Mouse (Mus musculus): ENCODE measurements at regions not wholly inside any gene's neighbourhood (a gene's known extent, or its start where the extent isn't known, plus 50 kb on each side); places are given as distances from the start of the nearest gene placed in this dataset.

DNA sequence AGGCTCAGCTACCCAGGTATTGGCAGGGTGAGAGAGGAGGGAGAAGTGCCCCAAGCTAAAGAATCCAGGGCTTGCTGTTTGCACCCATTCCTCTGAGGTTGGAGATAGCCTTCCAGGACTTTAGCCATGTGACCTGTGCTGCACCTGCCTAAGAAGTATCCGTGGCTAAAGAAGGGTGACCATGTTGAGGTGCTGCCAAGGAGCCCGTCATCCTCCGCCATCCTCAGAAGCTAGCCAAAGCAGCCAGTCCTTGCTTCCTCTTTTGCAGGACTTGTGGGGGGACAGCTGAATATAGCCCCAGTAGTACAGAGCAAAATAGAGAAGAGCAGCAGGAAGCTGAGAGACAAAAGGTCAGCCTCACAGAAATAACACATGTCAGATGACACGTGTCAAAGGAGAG lies 173.7 kb downstream of the Tpbg start:
- Histone ChIP-seq H3K36me3 (ENCODE audit: control insufficient read depth, insufficient read depth) (no peaks in the 10 kb centered on the region), H3K27me3 (ENCODE audit: control insufficient read depth, insufficient read depth, insufficient read length) (no peaks in the 10 kb centered on the region), H3K4me3 (ENCODE audit: insufficient read depth, poor library complexity, severe bottlenecking) (no peak overlapping the region), H3K79me2 (ENCODE audit: control insufficient read depth, insufficient read depth) (no peaks in the 10 kb centered on the region), H3K79me3 (ENCODE audit: low read depth) (no peaks in the 10 kb centered on the region), H3ac (ENCODE audit: control insufficient read depth, insufficient read length, low read depth) (no peak overlapping the region)
- TF ChIP-seq FOSL1 (IDR thresholded peaks at IDR 0.05; ENCODE audit: insufficient read depth, low read length, poor library complexity, severe bottlenecking) (no peak), CEBPB (IDR thresholded peaks at IDR 0.05; ENCODE audit: low read depth) (no peak), MAX (IDR thresholded peaks at IDR 0.05) (no peak), MYOD1 (IDR thresholded peaks at IDR 0.05; ENCODE audit: control insufficient read depth, insufficient read length, low read depth) (no peak), MYOG (IDR thresholded peaks at IDR 0.05; ENCODE audit: control insufficient read depth, extremely low read depth, insufficient read length) (no peak), CTCF (IDR thresholded peaks at IDR 0.05; ENCODE audit: control insufficient read depth, insufficient read depth, insufficient read length) (no peak), USF1 (IDR thresholded peaks at IDR 0.05; ENCODE audit: low read depth) (no peak)

DNA sequence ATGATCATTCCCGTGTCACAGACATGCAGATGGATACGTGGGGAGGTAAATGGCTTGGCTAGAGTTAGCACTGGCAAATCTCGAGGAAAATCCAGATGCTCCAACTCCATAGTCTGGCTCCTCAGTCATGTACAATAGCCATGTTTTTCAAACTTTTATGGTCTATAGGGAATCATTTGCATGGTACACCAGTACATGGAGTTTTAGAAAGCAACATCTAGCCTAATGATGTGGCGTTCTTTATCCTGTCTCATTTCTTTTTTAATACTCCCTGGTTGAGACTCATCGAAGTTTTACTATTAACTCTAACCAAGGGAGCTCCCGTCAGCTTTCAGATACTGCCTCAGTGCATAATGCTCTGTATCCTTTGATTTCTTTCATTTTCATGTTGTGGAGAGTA lies 178.0 kb downstream of the Tpbg start:
- Histone ChIP-seq H3ac (ENCODE audit: control insufficient read depth, insufficient read length, low read depth) (no peak overlapping the region), H3K4me3 (ENCODE audit: insufficient read depth, poor library complexity, severe bottlenecking) (no peak overlapping the region), H3K79me3 (ENCODE audit: low read depth) (no peaks in the 10 kb centered on the region), H3K36me3 (ENCODE audit: control insufficient read depth, insufficient read depth) (no peaks in the 10 kb centered on the region), H3K79me2 (ENCODE audit: control insufficient read depth, insufficient read depth) (no peaks in the 10 kb centered on the region), H3K27me3 (ENCODE audit: control insufficient read depth, insufficient read depth, insufficient read length) (no peaks in the 10 kb centered on the region)
- TF ChIP-seq CEBPB (IDR thresholded peaks at IDR 0.05; ENCODE audit: low read depth) (no peak), FOSL1 (IDR thresholded peaks at IDR 0.05; ENCODE audit: insufficient read depth, low read length, poor library complexity, severe bottlenecking) (no peak), MYOD1 (IDR thresholded peaks at IDR 0.05; ENCODE audit: control insufficient read depth, insufficient read length, low read depth) (no peak), USF1 (IDR thresholded peaks at IDR 0.05; ENCODE audit: low read depth) (no peak)

DNA sequence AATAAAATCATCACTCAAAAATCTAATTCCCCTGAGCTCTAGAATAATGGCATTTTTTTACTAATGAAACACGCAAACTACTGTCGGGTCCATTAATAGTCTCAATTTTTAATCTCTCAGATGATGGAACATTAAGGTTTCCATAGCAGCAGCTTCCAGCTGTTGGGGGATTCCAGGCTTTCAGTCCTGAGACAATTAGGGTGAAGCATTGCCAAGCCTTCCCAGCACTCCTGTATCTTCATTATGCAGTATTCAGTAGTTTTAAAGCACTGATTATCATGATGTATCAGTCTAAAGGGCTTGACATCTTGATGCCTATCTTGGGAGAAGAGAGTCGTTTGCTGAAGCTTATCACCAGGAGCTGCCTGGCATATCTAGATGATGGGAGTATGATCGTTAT lies 178.6 kb downstream of the Tpbg start:
- no peaks in the 10 kb centered on the region for H3K79me2 ChIP-seq (ENCODE audit: control insufficient read depth, insufficient read depth)
- no peaks in the 10 kb centered on the region for H3K79me3 ChIP-seq (ENCODE audit: low read depth)
- H3ac ChIP-seq (ENCODE audit: control insufficient read depth, insufficient read length, low read depth) = no peak overlapping the region
- no peak overlapping the region for H3K4me3 ChIP-seq (ENCODE audit: insufficient read depth, poor library complexity, severe bottlenecking)
- TF ChIP-seq USF1 (IDR thresholded peaks at IDR 0.05; ENCODE audit: low read depth) (no peak), MAX (IDR thresholded peaks at IDR 0.05) (no peak), CTCF (IDR thresholded peaks at IDR 0.05; ENCODE audit: control insufficient read depth, insufficient read depth, insufficient read length) (no peak), MYOG (IDR thresholded peaks at IDR 0.05; ENCODE audit: control insufficient read depth, extremely low read depth, insufficient read length) (no peak), CEBPB (IDR thresholded peaks at IDR 0.05; ENCODE audit: low read depth) (no peak), FOSL1 (IDR thresholded peaks at IDR 0.05; ENCODE audit: insufficient read depth, low read length, poor library complexity, severe bottlenecking) (no peak), MYOD1 (IDR thresholded peaks at IDR 0.05; ENCODE audit: control insufficient read depth, insufficient read length, low read depth) (no peak)
- no peaks in the 10 kb centered on the region for H3K36me3 ChIP-seq (ENCODE audit: control insufficient read depth, insufficient read depth)
- H3K27me3 ChIP-seq (ENCODE audit: control insufficient read depth, insufficient read depth, insufficient read length) = no peaks in the 10 kb centered on the region

DNA sequence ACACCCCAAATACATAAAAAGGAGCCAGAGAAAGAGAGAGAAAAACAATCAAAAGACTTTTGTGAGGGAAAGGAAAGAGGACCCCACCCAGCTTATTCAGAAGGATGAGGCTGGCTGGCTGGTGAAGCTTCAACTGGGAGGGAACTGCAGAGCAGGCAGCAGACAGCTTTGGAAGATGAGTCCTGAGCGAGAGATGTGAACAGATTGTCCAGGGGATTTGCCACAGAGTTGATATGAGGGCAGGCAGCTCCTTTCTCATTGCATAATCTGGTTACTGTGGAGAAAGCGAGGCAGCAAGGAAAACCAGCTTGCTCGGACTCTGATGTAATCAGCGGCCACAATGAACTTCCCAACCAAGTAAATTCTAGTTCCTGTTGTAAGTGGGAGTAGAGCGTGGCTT lies 188.6 kb downstream of the Tpbg start:
- no peaks in the 10 kb centered on the region for H3K79me3 ChIP-seq (ENCODE audit: low read depth)
- H3K36me3 ChIP-seq (ENCODE audit: control insufficient read depth, insufficient read depth) = no peaks in the 10 kb centered on the region
- no peak for TF ChIP-seq MYOG (IDR thresholded peaks at IDR 0.05; ENCODE audit: control insufficient read depth, extremely low read depth, insufficient read length)
- TF ChIP-seq USF1 (IDR thresholded peaks at IDR 0.05; ENCODE audit: low read depth) = no peak
- no peak for TF ChIP-seq CTCF (IDR thresholded peaks at IDR 0.05; ENCODE audit: control insufficient read depth, insufficient read depth, insufficient read length)
- no peak for TF ChIP-seq FOSL1 (IDR thresholded peaks at IDR 0.05; ENCODE audit: insufficient read depth, low read length, poor library complexity, severe bottlenecking)
- no peak for TF ChIP-seq MAX (IDR thresholded peaks at IDR 0.05)
- no peak for TF ChIP-seq MYOD1 (IDR thresholded peaks at IDR 0.05; ENCODE audit: control insufficient read depth, insufficient read length, low read depth)
- TF ChIP-seq CEBPB (IDR thresholded peaks at IDR 0.05; ENCODE audit: low read depth) = no peak
- no peak overlapping the region for H3K4me3 ChIP-seq (ENCODE audit: insufficient read depth, poor library complexity, severe bottlenecking)
- H3K27me3 ChIP-seq (ENCODE audit: control insufficient read depth, insufficient read depth, insufficient read length) = no peaks in the 10 kb centered on the region
- H3K79me2 ChIP-seq (ENCODE audit: control insufficient read depth, insufficient read depth) = no peaks in the 10 kb centered on the region
- H3ac ChIP-seq (ENCODE audit: control insufficient read depth, insufficient read length, low read depth) = no peak overlapping the region

DNA sequence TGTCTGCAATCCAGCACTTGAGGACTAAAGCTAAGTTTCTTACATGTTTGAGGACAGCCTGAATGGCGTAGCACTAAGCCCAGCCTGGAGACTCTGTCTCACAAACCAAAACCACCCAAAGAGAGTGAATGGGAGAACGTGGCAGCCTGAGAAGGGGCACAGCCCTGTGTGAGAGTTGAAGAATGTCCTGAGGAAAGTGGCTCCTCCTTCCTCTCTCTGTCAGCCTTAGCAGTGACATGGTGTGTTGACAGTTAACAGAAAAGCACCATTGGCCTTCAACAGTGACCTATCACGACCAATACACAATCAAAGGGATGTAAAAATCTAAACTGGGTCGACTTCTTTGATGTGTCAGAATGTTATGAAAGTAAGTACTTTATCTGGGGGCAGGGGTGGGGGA lies 201.9 kb downstream of the Tpbg start:
- Histone ChIP-seq H3K79me2 (ENCODE audit: control insufficient read depth, insufficient read depth) (no peaks in the 10 kb centered on the region), H3K4me3 (ENCODE audit: insufficient read depth, poor library complexity, severe bottlenecking) (no peak overlapping the region), H3ac (ENCODE audit: control insufficient read depth, insufficient read length, low read depth) (no peak overlapping the region), H3K27me3 (ENCODE audit: control insufficient read depth, insufficient read depth, insufficient read length) (no peaks in the 10 kb centered on the region), H3K79me3 (ENCODE audit: low read depth) (no peaks in the 10 kb centered on the region), H3K36me3 (ENCODE audit: control insufficient read depth, insufficient read depth) (no peaks in the 10 kb centered on the region)
- no peak for TF ChIP-seq MAX (IDR thresholded peaks at IDR 0.05)
- TF ChIP-seq USF1 (IDR thresholded peaks at IDR 0.05; ENCODE audit: low read depth) = no peak
- TF ChIP-seq MYOG (IDR thresholded peaks at IDR 0.05; ENCODE audit: control insufficient read depth, extremely low read depth, insufficient read length) = no peak
- TF ChIP-seq MYOD1 (IDR thresholded peaks at IDR 0.05; ENCODE audit: control insufficient read depth, insufficient read length, low read depth) = no peak
- TF ChIP-seq CTCF (IDR thresholded peaks at IDR 0.05; ENCODE audit: control insufficient read depth, insufficient read depth, insufficient read length) = no peak
- no peak for TF ChIP-seq CEBPB (IDR thresholded peaks at IDR 0.05; ENCODE audit: low read depth)
- TF ChIP-seq FOSL1 (IDR thresholded peaks at IDR 0.05; ENCODE audit: insufficient read depth, low read length, poor library complexity, severe bottlenecking) = no peak

DNA sequence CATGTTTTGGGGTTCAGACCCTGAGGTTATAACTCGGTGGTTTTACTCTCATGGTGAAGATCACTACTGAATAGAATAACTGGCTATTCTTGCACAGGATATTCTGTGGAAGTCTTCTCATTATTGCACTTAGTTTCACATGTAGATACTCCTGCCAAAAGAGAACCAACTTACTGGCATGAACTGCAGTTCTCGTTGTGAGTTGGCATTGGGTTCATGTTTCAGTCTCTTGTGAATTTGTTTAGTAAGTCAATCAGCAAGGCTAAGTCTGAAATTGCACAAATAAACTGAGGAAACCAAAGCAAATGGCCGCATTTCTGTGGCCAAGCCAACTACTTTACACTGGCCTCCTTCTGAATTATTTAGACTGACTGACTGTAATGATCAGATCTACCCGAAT lies 215.9 kb downstream of the Tpbg start:
- Histone ChIP-seq H3K79me3 (ENCODE audit: low read depth) (no peaks in the 10 kb centered on the region), H3ac (ENCODE audit: control insufficient read depth, insufficient read length, low read depth) (no peak overlapping the region), H3K79me2 (ENCODE audit: control insufficient read depth, insufficient read depth) (no peaks in the 10 kb centered on the region), H3K36me3 (ENCODE audit: control insufficient read depth, insufficient read depth) (no peaks in the 10 kb centered on the region), H3K27me3 (ENCODE audit: control insufficient read depth, insufficient read depth, insufficient read length) (no peaks in the 10 kb centered on the region), H3K4me3 (ENCODE audit: insufficient read depth, poor library complexity, severe bottlenecking) (no peak overlapping the region)
- no peak for TF ChIP-seq CEBPB (IDR thresholded peaks at IDR 0.05; ENCODE audit: low read depth)
- TF ChIP-seq MYOD1 (IDR thresholded peaks at IDR 0.05; ENCODE audit: control insufficient read depth, insufficient read length, low read depth) = no peak
- TF ChIP-seq MAX (IDR thresholded peaks at IDR 0.05) = no peak
- TF ChIP-seq USF1 (IDR thresholded peaks at IDR 0.05; ENCODE audit: low read depth) = no peak
- no peak for TF ChIP-seq MYOG (IDR thresholded peaks at IDR 0.05; ENCODE audit: control insufficient read depth, extremely low read depth, insufficient read length)
- TF ChIP-seq FOSL1 (IDR thresholded peaks at IDR 0.05; ENCODE audit: insufficient read depth, low read length, poor library complexity, severe bottlenecking) = no peak
- TF ChIP-seq CTCF (IDR thresholded peaks at IDR 0.05; ENCODE audit: control insufficient read depth, insufficient read depth, insufficient read length) = no peak
